Mouse (Mus musculus) kidney, embryonic 15.5 days (tissue): ENCODE data around the gene Sash1. TPM values are rescaled to one million over a fixed set of nuclear protein-coding genes. Genes with fewer than 3 reads are reported as not detected.

Experiments
- ATAC-seq: fragments of 200-750 bp; cut with Nextera tagmentation; replicated peaks from 2 replicates; pipeline ENCODE4 v1.8.0; 2017; ENCODE audit warnings: moderate TSS enrichment; ENCODE audit not compliant: low FRiP score
- H3K27ac ChIP-seq: fragments of 300-500 bp; sonication (generic); 2 replicates; pipeline ENCODE4 v1.5.1; 2015; ENCODE audit warnings: mild to moderate bottlenecking, inconsistent platforms
- H3K27me3 ChIP-seq: fragments of 300-500 bp; sonication (generic); 2 replicates; pipeline ENCODE4 v1.6.1; 2015; ENCODE audit warnings: inconsistent platforms
- H3K36me3 ChIP-seq: fragments of 300-500 bp; sonication (generic); 2 replicates; pipeline ENCODE4 v1.6.1; 2015; ENCODE audit warnings: inconsistent platforms
- H3K4me1 ChIP-seq: fragments of 300-500 bp; sonication (generic); 2 replicates; pipeline ENCODE4 v1.6.1; 2015; ENCODE audit warnings: inconsistent platforms
- H3K4me2 ChIP-seq: fragments of 300-500 bp; sonication (generic); 2 replicates; pipeline ENCODE4 v1.6.1; 2015; ENCODE audit warnings: moderate library complexity, mild to moderate bottlenecking, inconsistent platforms
- H3K4me3 ChIP-seq: fragments of 300-500 bp; sonication (generic); replicated peaks from 2 replicates; pipeline ENCODE4 v1.5.1; 2015; ENCODE audit warnings: mild to moderate bottlenecking, inconsistent platforms
- H3K9ac ChIP-seq: fragments of 300-500 bp; sonication (generic); 2 replicates; pipeline ENCODE4 v1.6.1; 2015; ENCODE audit warnings: mild to moderate bottlenecking, inconsistent platforms
- H3K9me3 ChIP-seq: fragments of 300-500 bp; sonication (generic); replicated peaks from 2 replicates; pipeline ENCODE4 v1.6.1; 2016; ENCODE audit warnings: inconsistent platforms
- WGBS: fragments of 180-500 bp; shearing (Covaris S2); methylation state at CpG from one replicate; pipeline ENCODE4 v1.1.7; 2015; ENCODE audit warnings: mixed read lengths; 5-methylcytosine and 5-hydroxymethylcytosine counted together
- polyA plus RNA-seq: library from polyadenylated mRNA; unstranded; fragments of >200 nt; fragmentation: Nextera tagmentation; extraction: Ambion mirVana; gene quantifications from 2 replicates; pipeline ENCODE4 v1.2.1, GENCODE M21; 2015

The Sash1 gene
- polyA plus RNA-seq, 1 experiment from 2014 or later, result 5.7 TPM

DNA sequence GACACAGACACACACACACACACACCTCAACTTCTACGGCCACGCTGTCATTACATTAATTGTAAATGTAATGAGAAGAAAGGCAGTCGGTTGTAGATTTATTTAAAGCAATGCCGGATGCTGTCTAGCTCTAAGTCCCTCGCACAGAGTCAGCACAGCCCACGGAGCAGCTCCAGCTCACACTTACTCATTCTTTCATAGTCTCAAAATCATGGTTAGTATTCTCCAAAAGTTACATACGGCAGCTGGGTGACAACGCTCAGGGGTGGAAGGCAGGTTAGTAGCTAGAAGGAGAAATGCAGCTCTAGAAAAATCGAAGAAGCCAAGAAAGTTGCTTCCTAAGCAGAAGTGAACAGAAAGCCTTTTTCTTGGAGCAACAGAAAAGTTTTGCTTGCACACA is 124.2 kb downstream of the Sash1 start:
- H3K4me3 ChIP-seq, result peak overlapping the region; percentile 32
- WGBS, result 47% methylated on average over 9 of the region's 9 CpGs
- peaks cover 64% of the 10 kb centered on the region for H3K4me1 ChIP-seq
- H3K9me3 ChIP-seq, result no peaks in the 10 kb centered on the region
- no peaks in the 10 kb centered on the region for H3K36me3 ChIP-seq
- H3K4me2 ChIP-seq, result peak overlapping the region; percentile 57
- peak overlapping the region; percentile 89 for H3K27ac ChIP-seq
- ATAC-seq, result no peak
- H3K27me3 ChIP-seq, result no peaks in the 10 kb centered on the region
- peak overlapping the region; percentile 25 for H3K9ac ChIP-seq

- no peak overlapping the region for H3K9ac ChIP-seq
- WGBS, result 31% methylated on average over 4 of the region's 4 CpGs
- H3K36me3 ChIP-seq, result peaks cover 3% of the 10 kb centered on the region; the same call in 1 of the 2 replicates
- peak overlapping the region; percentile 20 for H3K4me3 ChIP-seq
- no peaks in the 10 kb centered on the region for H3K9me3 ChIP-seq
- H3K4me2 ChIP-seq, result peak overlapping the region; percentile 57
- no peak overlapping the region for H3K27ac ChIP-seq
- no peaks in the 10 kb centered on the region for H3K27me3 ChIP-seq
- no peak for ATAC-seq
- H3K4me1 ChIP-seq, result peaks cover 67% of the 10 kb centered on the region
Observed at GRCm38 (mm10) chr10:8760598-8760997, 125.3 kb downstream of the Sash1 start.

- 82% methylated on average over 7 of the region's 7 CpGs for WGBS
Observed at GRCm38 (mm10) chr10:8759228-8759627, 126.6 kb downstream of the Sash1 start.

GRCm38 (mm10) chr10:8757429-8757931 is 128.4 kb downstream of the Sash1 start:
- peaks cover 18% of the 10 kb centered on the region for H3K36me3 ChIP-seq
- peak overlapping the region; percentile 44 for H3K4me2 ChIP-seq
- no peaks in the 10 kb centered on the region for H3K9me3 ChIP-seq
- ATAC-seq, result peak; percentile 42
- H3K27ac ChIP-seq, result peak overlapping the region; percentile 90
- 18% methylated on average over 21 of the region's 21 CpGs for WGBS
- 0 out of 2 replicates have a peak overlapping the region, but pooled peaks have one; percentile 17 for H3K9ac ChIP-seq
- H3K27me3 ChIP-seq, result no peaks in the 10 kb centered on the region
- peak overlapping the region; percentile 28 for H3K4me3 ChIP-seq
- peaks cover 52% of the 10 kb centered on the region for H3K4me1 ChIP-seq

More at GRCm38 (mm10) chr10:8759228-8759627, 126.6 kb downstream of the Sash1 start:
- no peak overlapping the region for H3K4me3 ChIP-seq
- peaks cover 12% of the 10 kb centered on the region for H3K36me3 ChIP-seq
- no peaks in the 10 kb centered on the region for H3K9me3 ChIP-seq
- no peak overlapping the region for H3K4me2 ChIP-seq
- peaks cover 63% of the 10 kb centered on the region for H3K4me1 ChIP-seq
- H3K9ac ChIP-seq, result no peak overlapping the region
- peak overlapping the region; percentile 27; the same call in 1 of the 2 replicates for H3K27ac ChIP-seq
- H3K27me3 ChIP-seq, result no peaks in the 10 kb centered on the region
- no peak for ATAC-seq

DNA sequence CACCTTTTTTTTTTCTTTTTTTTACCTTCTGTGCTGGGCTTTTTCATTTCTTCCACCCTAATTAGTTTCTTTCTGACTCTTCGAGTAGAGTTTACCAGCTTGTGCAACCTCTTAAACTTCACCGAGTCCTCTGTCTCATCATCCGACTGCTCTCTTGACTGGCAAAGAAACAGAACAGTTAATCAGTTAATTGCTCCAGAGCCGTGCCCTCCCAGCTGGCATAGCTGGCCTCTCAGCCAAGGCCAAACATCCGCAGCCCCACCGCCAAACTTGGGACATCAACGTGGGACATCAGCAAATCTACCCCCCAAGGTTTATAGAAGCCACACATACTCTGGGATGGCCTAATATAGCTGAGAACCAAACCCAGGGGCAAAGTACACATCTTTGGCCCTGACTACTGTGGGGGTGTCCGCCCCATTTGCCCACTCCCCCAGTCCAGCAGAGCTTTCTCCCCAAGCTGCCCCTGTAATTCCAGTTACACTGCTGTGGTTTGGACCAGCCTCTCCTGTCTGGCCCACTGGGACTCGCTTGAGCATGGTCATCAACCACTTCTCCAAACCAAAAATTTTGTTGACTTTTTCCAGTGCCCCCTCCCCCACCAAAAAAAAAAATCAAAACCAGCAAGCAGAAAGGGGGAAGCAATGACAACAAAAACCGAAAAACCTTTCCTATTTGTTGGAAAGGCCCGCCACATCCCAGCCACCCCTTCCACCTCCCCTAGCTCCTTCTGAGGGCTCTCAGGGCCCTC is 129.1 kb downstream of the Sash1 start:
- H3K4me3 ChIP-seq, result peak overlapping the region; percentile 28; the same call in 1 of the 2 replicates
- H3K4me1 ChIP-seq, result peaks cover 48% of the 10 kb centered on the region

GRCm38 (mm10) chr10:8753377-8753776 is 132.5 kb downstream of the Sash1 start:
- Histone ChIP-seq H3K27ac (no peak overlapping the region), H3K27me3 (no peaks in the 10 kb centered on the region), H3K4me3 (no peak overlapping the region), H3K36me3 (peaks cover 49% of the 10 kb centered on the region), H3K4me1 (peaks cover 28% of the 10 kb centered on the region), H3K9ac (no peak overlapping the region), H3K4me2 (no peak overlapping the region), H3K9me3 (no peaks in the 10 kb centered on the region)
- ATAC-seq, result no peak
- 96% methylated on average over 3 of the region's 3 CpGs for WGBS

More for the DNA sequence above, 129.1 kb downstream of the Sash1 start:
- ATAC-seq, result no peak
- H3K9me3 ChIP-seq, result no peaks in the 10 kb centered on the region
- no peaks in the 10 kb centered on the region for H3K27me3 ChIP-seq
- WGBS, result 63% methylated on average over 11 of the region's 11 CpGs
- no peak overlapping the region for H3K9ac ChIP-seq
- H3K4me2 ChIP-seq, result peak overlapping the region; percentile 44
- peaks cover 25% of the 10 kb centered on the region for H3K36me3 ChIP-seq
- H3K27ac ChIP-seq, result peak overlapping the region; percentile 90

DNA sequence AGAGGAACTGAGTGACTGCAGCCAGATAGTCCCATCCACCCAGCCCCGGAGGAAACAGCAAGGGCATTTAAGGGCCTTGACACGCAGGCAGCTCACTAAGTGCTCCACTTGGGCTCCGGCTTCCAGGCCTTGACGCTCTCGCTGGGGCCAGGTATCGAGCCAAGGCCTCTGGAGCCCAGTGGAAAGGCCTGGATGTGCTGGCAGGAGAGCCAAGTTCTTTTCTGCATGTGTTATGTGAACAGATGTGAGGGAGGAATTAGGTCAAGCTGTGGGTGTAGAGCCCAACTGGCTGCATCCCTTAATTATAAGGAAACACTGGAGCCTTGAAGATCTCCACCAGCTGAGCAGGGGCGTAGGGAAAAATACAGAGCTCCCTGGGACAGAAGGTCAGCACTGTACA is 133.4 kb downstream of the Sash1 start:
- no peak for ATAC-seq

DNA sequence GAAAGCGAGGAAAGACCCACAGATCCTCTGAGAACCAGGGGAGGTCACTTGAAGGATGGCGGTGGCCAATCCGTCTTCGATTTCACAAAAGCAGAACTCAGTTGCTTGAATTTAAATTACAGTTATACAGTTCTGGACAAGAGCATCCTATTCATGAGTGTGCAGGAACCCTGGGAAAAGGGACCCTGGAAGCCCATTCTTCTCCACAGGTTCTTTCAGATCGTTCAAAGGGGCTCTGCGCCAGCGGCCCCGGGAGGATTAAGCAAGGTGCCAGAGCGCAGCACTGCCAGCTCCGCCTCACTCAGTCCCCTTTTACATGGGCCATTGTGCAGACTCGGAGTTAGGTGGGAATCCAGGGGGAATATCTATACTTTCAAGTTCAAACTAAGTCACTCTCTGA is 136.3 kb downstream of the Sash1 start:
- H3K27me3 ChIP-seq, result no peaks in the 10 kb centered on the region
- no peak overlapping the region for H3K9ac ChIP-seq
- H3K4me1 ChIP-seq, result peaks cover 16% of the 10 kb centered on the region; the same call in 1 of the 2 replicates
- ATAC-seq, result no peak
- no peak overlapping the region for H3K27ac ChIP-seq
- no peaks in the 10 kb centered on the region for H3K9me3 ChIP-seq
- H3K4me2 ChIP-seq, result no peak overlapping the region
- H3K4me3 ChIP-seq, result no peak overlapping the region
- 87% methylated on average over 11 of the region's 11 CpGs for WGBS
- peaks cover 61% of the 10 kb centered on the region for H3K36me3 ChIP-seq

More for the DNA sequence above, 133.4 kb downstream of the Sash1 start:
- H3K27ac ChIP-seq, result no peak overlapping the region
- no peak overlapping the region for H3K4me3 ChIP-seq
- H3K4me2 ChIP-seq, result no peak overlapping the region
- 70% methylated on average over 7 of the region's 7 CpGs for WGBS
- H3K36me3 ChIP-seq, result peaks cover 58% of the 10 kb centered on the region
- peaks cover 26% of the 10 kb centered on the region for H3K4me1 ChIP-seq
- H3K27me3 ChIP-seq, result no peaks in the 10 kb centered on the region
- no peak overlapping the region for H3K9ac ChIP-seq
- H3K9me3 ChIP-seq, result no peaks in the 10 kb centered on the region

DNA sequence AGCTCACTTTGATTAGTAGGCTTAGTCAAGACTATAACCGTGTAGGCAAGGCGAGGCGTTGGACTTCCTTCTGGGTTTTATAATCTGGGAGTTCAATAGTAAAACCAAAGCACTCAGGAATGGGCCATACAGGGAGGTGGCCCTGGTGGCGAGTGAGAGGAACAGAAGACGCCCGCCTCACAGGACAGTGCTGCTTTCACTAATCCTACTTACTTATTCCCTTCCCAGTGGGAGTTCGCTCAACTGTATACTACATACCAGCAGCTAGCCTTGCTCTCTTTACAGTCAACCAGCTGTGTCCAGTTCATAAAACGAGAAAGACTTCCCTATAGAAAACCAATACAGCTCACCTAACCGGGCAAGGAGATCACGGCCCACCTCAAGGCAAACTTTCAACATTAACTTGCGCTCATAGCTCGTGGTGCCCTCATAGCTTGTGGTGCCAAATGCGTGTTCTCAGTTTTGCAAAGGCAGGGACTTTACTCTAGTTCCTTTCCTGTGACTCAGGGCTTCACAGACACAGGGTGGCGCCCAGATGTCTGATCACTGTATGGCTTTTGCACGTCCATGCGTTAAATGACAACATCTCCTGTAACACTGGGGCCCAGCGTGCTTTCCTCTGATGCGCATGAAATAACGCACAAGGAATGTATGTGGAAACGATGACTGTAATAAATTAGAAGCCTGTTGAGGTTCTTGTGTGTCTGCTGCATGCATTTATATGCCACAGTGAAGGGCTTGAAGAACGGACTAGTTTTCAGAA is 138.2 kb downstream of the Sash1 start:
- peaks cover 16% of the 10 kb centered on the region; the same call in 1 of the 2 replicates for H3K4me1 ChIP-seq
- no peak overlapping the region for H3K4me3 ChIP-seq
- H3K36me3 ChIP-seq, result peaks cover 67% of the 10 kb centered on the region
- no peak overlapping the region for H3K9ac ChIP-seq
- ATAC-seq, result peak; percentile 75; the same call in 1 of the 2 replicates
- H3K9me3 ChIP-seq, result no peaks in the 10 kb centered on the region
- WGBS, result 67% methylated on average over 21 of the region's 21 CpGs
- no peak overlapping the region for H3K4me2 ChIP-seq
- no peak overlapping the region for H3K27ac ChIP-seq
- H3K27me3 ChIP-seq, result no peaks in the 10 kb centered on the region

- ATAC-seq, result no peak
- Histone ChIP-seq H3K27ac (no peak overlapping the region), H3K9ac (no peak overlapping the region), H3K4me3 (no peak overlapping the region), H3K27me3 (no peaks in the 10 kb centered on the region), H3K36me3 (peaks cover 66% of the 10 kb centered on the region), H3K4me2 (no peak overlapping the region), H3K4me1 (peaks cover 13% of the 10 kb centered on the region; the same call in 1 of the 2 replicates), H3K9me3 (no peaks in the 10 kb centered on the region)
- WGBS, result 62% methylated on average over 14 of the region's 14 CpGs
Observed at GRCm38 (mm10) chr10:8746082-8746696, 139.7 kb downstream of the Sash1 start.

- Histone ChIP-seq H3K9me3 (no peaks in the 10 kb centered on the region), H3K9ac (no peak overlapping the region), H3K4me1 (peaks cover 10% of the 10 kb centered on the region; the same call in 1 of the 2 replicates), H3K36me3 (peaks cover 77% of the 10 kb centered on the region), H3K4me3 (no peak overlapping the region), H3K27me3 (no peaks in the 10 kb centered on the region), H3K4me2 (no peak overlapping the region), H3K27ac (no peak overlapping the region)
- ATAC-seq, result no peak
- 44% methylated on average over 2 of the region's 2 CpGs for WGBS
Observed at GRCm38 (mm10) chr10:8742872-8743271, 143.0 kb downstream of the Sash1 start.
